Mouse (Mus musculus) layer of hippocampus, postnatal 14 days (tissue): ENCODE data around the gene Ptch2. TPM values are rescaled to one million over a fixed set of nuclear protein-coding genes. Genes with fewer than 3 reads are reported as not detected.

Experiments used
- DNase-seq, 2 experiments: peaks; one replicate each; pipeline ENCODE4 v3.0.0; 2021 to 2022; ENCODE audit warnings: low spot score in 2 of 2, mixed read lengths in 1 of 2
- total RNA-seq, 2 experiments: library from RNA; stranded (reverse); gene quantifications; 2 replicates each; pipeline ENCODE4 v1.2.3; 2021

Gene Ptch2
- total RNA-seq, 2 experiments from 2014 or later, result 1.9 to 3.6 TPM

DNA sequence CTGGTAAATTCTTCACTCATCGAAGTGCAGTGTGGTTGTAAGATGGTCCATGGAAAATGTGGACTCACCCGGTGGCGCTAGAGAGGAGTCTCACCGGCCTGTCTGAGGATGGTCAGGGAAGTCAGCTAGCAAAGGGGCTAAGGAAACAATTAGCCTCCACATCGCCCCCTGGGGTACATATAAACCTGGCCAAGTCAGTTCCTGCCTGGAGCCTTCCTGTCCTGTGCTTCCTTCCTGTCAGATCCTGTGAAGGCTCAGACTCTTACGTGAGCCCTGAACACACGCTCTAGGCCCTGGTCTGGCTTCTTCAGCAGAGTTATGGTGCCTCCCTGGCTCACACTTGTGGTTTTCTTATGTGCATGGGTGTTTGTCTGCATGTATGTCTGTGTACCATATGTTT is 5.3 kb downstream of the Ptch2 start:
- DNase-seq, result no peak

DNA sequence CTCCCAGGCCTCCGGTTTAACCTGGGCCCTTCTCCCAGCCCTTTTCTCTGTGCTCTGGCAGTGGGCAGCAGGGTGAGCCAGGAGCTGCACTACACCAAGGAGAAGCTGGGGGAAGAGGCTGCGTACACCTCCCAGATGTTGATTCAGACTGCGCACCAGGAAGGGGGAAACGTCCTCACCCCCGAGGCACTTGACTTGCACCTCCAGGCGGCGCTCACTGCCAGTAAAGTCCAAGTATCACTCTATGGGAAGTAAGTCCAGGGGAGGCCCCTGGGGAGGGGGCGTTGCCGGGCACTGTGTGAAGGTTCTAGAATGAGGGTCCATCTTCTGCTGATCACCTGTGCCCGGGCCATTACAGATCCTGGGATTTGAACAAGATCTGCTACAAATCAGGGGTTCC is 8.8 kb downstream of the Ptch2 start:
- no peak for DNase-seq

DNA sequence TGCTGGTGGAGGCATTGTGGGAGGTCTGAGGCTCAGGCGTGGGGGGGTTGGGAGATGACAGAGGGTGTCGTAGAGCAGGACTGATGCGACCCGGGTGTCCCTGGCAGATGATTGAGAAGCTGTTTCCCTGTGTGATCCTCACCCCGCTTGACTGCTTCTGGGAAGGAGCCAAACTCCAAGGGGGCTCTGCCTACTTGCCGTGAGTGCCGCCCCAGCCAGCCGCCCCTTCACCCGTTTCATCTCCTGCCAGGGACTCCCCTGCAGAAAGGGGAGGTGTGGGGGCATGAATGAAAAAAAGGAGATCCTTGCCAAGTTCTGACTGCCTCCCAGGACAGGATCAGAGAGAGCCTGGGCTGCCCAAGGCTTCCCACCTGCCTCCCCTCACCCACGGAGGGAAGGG is 9.3 kb downstream of the Ptch2 start:
- no peak for DNase-seq

DNA sequence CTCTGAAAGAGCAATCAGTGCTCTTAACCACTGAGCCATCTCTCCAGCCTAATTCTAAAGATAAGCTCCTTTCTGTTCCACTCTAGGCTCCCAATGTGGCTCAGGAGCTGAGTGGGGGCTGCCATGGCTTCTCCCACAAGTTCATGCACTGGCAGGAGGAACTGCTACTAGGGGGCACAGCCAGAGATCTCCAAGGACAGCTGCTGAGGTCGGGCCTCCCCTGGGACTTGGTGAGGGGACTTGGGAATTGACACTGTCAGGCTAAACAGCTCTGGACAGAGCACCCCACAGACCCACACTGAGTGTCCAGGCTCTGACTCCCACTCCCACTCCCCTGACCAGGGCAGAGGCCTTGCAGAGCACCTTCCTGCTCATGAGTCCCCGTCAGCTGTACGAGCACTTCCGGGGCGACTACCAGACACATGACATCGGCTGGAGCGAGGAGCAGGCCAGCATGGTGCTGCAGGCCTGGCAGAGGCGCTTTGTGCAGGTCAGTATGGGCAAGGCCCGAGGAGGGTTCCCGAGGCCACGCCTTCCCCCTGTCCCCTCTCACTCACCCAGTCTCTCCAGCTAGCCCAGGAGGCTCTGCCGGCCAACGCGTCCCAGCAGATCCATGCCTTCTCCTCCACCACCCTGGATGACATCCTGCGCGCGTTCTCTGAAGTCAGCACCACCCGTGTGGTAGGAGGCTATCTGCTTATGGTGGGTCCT is 12.1 kb downstream of the Ptch2 start:
- no peak for DNase-seq

DNA sequence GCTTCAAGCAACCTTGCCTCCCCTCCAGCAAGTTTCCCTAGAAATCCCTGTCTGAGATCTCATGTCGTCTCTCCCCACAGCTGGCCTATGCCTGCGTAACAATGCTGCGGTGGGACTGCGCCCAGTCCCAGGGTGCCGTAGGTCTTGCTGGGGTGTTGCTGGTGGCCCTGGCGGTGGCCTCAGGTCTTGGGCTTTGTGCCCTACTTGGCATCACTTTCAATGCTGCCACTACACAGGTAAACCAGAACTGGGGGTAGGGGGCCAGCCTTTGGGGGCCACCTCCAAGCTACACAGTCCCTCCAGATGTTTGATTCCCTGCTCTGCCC is 12.6 kb downstream of the Ptch2 start:
- no peak for DNase-seq

DNA sequence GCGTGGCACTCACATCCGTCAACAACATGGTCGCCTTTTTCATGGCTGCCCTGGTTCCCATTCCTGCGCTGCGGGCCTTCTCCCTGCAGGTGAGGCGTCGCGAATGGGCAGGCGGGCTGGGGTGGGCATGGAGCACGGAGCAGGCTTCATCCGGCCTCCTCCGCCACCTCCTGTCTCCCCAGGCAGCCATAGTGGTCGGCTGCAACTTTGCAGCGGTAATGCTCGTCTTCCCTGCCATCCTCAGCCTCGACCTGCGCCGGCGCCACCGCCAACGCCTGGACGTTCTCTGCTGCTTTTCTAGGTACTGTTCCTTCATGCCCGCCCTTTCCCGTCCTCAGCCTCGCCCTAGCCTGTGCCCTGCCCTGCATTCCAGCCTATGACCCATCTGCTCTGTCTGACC is 13.5 kb downstream of the Ptch2 start:
- DNase-seq, result no peak

DNA sequence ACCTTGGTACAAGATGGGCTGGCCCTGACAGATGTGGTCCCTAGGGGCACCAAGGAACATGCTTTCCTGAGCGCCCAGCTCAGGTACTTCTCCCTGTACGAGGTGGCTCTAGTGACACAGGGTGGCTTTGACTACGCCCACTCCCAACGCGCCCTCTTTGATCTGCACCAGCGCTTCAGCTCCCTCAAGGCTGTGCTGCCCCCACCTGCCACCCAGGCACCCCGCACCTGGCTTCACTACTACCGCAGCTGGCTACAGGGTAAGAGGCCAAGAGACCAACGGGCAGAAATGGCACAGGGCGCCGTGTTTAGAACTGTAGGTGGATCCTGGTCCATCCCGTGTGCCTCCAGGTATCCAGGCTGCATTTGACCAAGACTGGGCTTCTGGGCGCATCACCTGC is 14.4 kb downstream of the Ptch2 start:
- DNase-seq, result no peak

DNA sequence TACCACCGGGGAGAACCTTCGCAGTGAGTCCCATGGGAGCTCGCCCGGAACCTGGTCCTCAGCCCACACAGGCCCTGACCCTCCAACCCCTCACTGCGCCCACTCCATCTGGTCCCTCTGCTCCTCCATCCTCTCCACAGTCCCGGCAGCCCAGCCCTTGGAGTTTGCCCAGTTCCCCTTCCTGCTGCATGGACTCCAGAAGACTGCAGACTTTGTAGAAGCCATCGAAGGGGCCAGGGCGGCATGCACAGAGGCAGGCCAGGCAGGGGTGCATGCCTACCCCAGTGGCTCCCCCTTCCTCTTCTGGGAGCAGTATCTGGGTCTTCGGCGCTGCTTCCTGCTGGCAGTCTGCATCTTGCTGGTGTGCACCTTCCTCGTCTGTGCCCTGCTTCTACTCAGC is 15.1 kb downstream of the Ptch2 start:
- no peak for DNase-seq

DNA sequence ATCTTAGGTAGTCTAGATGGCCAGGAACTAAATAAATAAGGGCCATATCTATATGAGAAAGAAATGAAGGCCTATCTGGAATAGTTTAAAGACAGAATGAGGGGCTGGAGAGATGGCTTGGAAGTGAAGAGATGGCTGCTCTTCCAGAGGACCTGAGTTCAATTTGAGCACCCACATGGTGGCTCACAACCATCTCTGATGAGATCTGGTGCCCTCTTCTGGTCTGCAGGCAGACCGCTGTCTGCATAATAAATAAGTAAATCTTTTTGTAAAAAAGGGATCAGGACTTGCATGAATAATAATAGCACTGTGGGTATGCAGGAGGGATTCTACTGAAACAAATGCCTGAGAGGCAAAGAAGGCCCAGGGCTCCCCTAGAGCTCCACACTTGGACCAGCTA is 17.4 kb downstream of the Ptch2 start:
- no peak for DNase-seq

DNA sequence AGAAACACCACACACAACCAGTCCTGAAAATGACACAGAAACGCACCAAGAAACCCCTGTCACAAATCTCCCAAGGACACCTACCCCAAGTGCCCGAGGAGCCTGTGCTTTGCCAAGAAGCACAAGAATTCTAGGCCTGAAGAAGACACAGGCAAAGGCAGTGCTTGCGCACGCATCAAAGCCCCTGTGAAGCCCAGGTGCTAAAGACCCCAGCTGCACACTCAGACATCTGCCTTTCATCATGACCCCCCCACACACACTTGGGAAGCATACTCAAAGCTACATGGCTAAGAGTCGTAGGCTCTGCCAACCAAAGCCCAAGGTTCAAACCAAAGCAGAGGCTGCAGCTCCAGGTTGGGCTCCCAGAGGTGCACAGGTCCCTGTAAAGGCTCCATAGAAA is 19.7 kb downstream of the Ptch2 start:
- DNase-seq, result no peak

DNA sequence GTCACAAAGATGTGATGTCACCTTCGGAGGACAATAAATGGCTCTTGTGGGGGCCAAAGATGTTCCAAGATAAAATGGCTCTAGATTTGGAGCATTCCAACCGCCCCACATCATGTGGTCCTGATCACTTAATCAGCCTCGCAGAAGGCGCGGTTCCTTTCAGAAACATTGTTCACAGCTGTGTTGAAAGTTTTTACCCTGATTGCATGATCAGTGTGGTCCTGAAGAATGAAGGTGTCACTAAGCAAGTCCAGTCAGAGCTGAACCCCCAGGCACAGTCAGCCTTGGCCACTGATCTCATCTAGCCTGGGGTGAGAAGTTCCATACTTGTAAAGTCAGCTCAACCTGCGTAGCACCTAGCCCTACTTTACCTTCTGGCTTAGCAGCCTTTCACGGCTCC is 22.1 kb downstream of the Ptch2 start:
- no peak for DNase-seq

DNA sequence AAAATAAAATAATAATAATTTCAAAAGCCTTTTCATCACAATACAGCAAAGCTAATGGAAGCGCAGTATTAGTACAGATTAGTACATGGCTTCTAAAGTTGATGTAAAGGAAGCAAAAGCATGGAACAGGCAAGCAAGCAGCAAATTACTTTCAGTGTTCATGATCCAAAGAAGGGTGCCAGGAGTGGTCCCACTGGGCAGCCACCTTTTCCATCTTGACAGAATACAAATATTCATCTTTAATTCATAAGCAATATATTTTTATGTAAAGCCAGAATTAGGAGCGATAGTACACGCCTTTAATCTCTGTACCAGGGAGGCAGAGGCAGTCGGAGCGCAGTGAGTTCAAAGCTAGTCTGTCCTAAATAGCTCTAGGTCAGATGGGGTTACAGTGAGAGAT is 23.8 kb downstream of the Ptch2 start:
- DNase-seq, result no peak

DNA sequence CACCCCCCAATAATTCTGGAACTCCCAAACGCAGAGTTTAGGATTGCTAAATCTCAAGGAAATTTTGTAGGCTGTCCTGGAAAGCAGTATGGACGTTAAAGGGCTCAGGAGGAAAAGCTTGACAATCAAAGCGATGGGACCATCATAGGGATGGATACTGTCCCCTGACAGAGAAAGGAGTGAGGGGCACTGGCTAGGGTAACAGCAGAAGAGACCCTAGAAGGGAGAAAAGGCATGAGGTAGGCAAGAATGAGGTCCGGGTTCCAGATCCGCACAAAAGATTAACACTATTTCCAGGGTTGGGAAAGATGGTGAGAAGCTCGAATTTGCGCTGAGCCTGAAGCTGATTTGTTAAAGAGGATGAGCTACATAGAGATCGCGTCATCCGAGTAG is 24.2 kb downstream of the Ptch2 start:
- DNase-seq, result no peak

DNA sequence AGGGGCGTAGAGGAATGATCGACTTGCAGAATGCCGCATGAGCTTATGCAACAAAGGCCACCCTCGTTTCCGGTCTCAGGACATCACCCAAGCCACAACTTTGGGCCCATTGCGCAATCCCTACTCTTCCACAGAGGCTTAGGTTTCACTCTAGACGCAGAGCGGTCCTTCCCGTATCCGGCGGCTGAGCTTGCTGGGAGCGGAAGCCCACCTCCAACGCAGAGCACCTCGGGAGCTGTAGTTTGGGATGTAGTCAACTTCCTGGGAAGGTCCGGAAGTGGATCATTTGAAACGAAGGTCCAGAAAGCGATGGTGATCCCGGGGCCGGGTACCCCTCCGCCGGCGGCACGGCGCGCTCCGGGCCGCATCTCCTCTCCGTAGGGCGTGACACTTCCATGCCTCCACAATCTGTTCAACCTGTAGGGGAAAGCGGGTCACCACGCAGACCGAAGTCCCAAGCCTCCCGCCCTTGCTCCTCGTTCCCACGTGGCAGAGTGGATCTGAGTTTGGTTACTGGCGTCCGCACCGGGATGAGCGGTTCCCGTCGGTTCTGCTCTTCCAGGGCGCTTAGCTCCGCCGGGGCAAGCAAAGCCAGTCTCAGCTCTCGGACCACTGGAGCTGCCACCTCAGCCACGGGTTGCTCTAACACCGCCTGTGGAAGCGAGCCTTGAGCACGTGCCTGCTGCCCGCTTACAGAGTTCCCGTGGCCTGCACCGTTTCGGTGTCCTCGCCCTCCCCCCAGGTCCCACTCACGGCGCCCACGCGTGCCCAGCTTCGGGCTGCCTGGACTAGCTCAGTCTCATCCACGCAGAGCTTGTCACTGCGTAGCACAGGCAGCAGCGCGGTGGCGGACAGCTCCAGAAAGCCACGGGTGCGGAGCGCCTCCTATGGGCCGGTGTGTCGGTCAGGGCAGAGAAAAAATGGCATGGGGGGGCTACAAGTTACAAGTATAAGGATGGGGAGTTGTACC is 24.9 kb downstream of the Ptch2 start:
- DNase-seq, result peak; percentile 90 to 96

DNA sequence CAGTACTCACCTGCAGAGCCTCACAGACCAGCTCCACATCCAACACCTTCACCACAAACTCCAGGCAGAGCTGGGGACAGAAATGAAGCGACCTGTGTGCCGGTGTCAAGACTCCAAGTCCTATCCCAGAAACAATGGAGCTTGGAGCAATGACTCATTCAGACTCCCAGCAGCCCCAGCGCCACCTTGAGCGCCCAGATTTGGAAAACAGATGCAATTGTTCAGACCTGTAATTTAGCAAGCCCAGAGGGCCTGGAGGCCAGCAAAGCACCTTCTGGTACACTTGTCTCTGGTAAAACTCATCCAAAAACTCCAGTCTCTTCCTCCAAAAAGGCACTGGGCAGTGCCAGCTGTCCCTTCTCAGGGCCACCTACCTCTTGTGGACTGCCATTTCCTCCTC is 26.3 kb downstream of the Ptch2 start:
- no peak for DNase-seq

DNA sequence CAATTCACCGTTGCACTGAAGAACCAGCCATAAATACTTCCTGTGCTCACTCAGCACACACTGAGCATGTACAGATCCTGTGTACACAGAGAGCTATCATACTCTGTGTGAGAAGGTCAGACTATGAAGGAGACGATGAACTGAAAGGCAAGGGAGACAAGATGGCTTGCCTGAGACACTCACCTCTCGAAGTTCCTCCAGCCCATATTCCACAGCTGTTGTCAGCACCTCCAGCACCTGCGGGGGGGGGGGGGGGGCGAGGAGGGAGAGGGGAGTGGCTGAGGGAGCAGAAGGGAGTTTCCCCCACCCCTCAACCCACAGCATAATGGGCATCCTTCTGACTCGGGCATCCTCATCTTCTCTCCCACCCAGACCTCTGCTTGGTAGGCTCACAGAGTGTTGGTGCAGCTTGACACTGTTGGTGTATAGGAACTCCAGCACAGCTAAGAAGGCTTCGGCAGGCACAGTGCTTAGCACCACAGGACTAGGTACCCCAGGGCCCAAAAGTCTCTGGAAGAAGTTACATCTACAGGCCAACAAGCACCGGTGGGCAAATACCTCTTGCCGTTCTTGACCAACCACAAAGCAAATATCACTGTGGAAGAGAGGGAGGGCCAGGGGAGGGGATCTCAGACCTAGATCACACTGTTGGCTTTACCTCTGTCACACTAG is 27.8 kb downstream of the Ptch2 start:
- no peak for DNase-seq

DNA sequence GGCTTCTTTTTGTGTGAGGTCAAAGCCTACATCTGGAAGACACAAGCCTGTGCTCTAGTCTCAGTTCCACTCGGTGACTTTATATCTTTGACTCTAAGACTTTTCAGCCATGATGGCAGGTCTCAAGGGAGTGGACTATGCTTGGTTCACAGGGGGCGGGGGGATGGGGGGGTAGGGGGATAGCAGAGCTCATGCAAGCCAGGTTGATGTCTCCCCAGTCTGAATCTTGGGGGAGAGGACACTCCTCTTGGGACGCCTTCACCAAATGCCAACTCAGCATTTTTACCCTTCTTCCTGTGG is 28.3 kb downstream of the Ptch2 start:
- no peak for DNase-seq

DNA sequence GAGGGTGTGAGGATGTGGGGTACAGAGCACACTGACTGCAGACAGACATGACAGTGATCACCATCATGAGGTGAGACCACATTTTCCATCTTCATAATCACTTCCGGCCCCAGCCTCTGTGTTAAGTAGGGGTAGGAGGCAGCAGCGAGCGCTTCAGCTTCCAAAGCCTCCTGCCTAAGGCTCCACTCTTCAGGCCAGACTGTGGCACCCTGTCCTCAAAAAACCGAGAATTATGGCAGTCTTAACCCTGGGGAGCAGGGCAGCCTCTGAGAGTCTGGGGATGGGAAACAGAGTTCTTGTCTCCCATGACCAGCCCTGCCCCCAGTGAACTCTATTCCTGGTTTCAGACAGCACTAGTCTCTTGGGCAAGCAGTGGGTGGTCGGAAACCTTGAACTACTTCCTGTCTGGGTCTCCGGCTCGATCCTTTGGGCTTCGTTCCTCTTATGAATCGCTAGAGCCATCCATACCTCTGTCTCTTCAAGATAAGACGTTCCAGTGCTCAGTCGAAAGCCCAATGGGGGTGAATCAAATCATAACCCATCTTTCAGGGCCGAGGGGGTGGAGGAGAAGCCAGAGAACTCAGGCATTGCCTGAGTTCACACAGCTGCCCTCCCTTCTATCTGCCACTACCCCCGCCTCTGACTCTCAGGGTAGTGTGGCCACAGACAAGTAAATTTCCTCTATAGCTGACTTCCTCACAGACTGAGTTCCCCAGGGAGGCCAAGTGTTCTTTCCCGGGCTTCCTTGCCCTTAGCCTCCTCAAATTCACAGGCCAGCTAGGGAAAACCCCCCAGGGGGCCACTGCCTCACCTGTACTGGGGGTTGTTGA is 28.9 kb downstream of the Ptch2 start:
- peak in 1 of 2 experiments; percentile 34 for DNase-seq

DNA sequence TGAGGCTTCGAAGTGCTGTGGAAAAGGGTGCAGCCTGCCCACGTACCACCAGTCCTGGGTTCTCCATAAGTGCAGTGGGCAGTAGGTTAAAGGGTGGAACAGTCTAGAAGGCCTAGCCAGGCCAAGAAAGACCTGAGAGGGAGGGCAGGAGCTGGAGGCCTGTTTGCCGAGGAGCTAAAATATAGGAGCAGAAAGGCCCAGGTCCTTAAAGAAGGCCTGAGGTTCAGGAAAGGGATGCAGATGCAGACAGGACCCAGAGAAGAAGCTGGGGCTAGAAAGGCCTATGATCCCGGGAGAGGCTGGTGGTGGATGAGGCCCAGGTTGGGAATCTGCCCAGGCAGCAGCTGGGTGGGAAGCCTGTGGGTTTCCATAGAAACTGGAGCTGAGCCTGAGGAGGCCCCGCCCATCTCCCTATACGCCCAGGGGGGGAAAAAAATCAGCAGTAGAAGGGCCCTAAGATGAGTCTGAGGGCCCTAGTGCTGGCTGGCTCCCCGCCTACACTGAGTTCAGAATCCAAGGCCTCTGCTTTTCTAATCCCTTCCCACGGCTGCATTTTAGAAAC is 29.6 kb downstream of the Ptch2 start, which contains the start of gene Btbd19:
TSS of gene Btbd19 (minus strand) at position 378 of the 562 bp plus-strand sequence.
- DNase-seq, result peak; percentile 77 to 80

DNA sequence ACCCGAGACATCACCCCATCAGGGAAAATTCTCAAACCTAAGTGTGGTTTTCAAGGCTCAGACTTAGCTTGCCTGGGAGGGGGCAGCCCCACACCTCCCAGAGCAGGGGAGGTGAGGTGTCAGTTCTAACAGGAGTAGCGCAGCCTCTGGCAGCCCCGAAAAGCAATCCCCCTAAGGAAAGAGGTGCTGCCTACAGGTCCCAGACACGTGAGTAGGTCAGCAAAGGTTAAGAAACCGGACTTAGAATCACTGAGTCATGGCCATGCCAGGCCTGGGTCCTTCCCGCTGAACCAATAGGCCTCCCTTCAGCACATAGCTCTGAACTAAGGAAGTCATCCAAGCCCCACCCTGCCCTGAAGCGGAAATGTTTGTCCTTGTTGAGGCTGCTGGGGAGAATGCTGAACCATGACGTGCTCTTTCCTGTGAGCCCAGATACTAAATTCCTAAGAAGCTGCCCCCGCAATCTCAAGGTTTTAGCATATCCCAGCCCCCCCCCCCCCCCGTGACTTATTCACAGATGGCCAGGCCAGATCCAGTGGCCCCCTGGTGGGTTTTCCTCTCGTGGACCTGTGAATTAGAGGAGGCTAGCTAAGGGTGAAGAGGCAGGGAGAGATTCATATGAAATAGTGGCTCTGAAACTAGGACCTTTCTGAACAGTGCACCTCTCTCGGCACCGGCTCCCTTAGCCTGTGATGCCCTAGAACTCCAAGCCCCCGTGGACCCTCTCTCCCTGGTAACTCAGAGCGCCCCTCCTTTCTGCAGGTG is 30.2 kb downstream of the Ptch2 start:
- peak in 1 of 2 experiments; percentile 28 for DNase-seq
